Mouse (Mus musculus) liver, embryonic 14.5 days (tissue): ENCODE measurements around the gene Vmn1r60. TPM values are rescaled to one million over a fixed set of nuclear protein-coding genes. Genes with fewer than 3 reads are reported as not detected.
"Not testable (repeated sequence)": the region's sequence is repeated elsewhere in the genome, so short reads cannot be mapped to it uniquely, and the experiment has no call there.

Experiments used
- ATAC-seq: fragments of 200-750 bp; cut with Nextera tagmentation; 2 replicates; pipeline ENCODE4 v1.8.0; 2017; ENCODE audit warnings: moderate number of reproducible peaks, mild to moderate bottlenecking, moderate library complexity; ENCODE audit not compliant: insufficient read depth
- DNase-seq, 3 experiments: peaks; one replicate each; pipeline ENCODE4 v3.0.0-alpha.2; 2012 to 2013; ENCODE audit warnings: low read depth in 3 of 3, low spot score in 3 of 3
- H3K27ac ChIP-seq: fragments of 300-500 bp; sonication (generic); 2 replicates; pipeline ENCODE4 v1.5.1; 2014; ENCODE audit warnings: moderate library complexity, mild to moderate bottlenecking, control low read depth, inconsistent platforms
- H3K27me3 ChIP-seq: fragments of 300-500 bp; sonication (generic); 2 replicates; pipeline ENCODE4 v1.6.1; 2014; ENCODE audit warnings: mild to moderate bottlenecking, low read length, moderate library complexity; ENCODE audit not compliant: control insufficient read depth, insufficient read depth
- H3K36me3 ChIP-seq: fragments of 300-500 bp; sonication (generic); replicated peaks from 2 replicates; pipeline ENCODE4 v1.6.1; 2014; ENCODE audit warnings: low read depth; ENCODE audit not compliant: control insufficient read depth, insufficient read depth
- H3K4me1 ChIP-seq, 2 experiments: fragments of 200-500 bp in 1 of 2; fragments of 300-500 bp in 1 of 2; sonication (generic) in 1 of 2; replicated peaks; 2 replicates each; pipeline ENCODE4 v1.6.1; 2012 to 2014; ENCODE audit warnings: antibody characterized with exemption in 1 of 2, inconsistent platforms in 1 of 2, low read length in 1 of 2; ENCODE audit not compliant: control insufficient read depth in 2 of 2, insufficient read depth in 2 of 2
- H3K4me2 ChIP-seq: fragments of 300-500 bp; sonication (generic); 2 replicates; pipeline ENCODE4 v1.6.1; 2014; ENCODE audit warnings: low read depth, mild to moderate bottlenecking, control low read depth, moderate library complexity
- H3K4me3 ChIP-seq, 2 experiments: fragments of 200-500 bp in 1 of 2; fragments of 300-500 bp in 1 of 2; sonication (generic) in 1 of 2; 2 replicates each; pipeline ENCODE4 v1.5.1; 2012 to 2014; ENCODE audit warnings: low read depth in 2 of 2, low read length in 2 of 2, mild to moderate bottlenecking in 2 of 2, control low read depth in 1 of 2, inconsistent platforms in 1 of 2, moderate library complexity in 1 of 2; ENCODE audit not compliant: insufficient read depth in 1 of 2
- H3K9ac ChIP-seq: fragments of 300-500 bp; sonication (generic); replicated peaks from 2 replicates; pipeline ENCODE4 v1.6.1; 2014; ENCODE audit warnings: mild to moderate bottlenecking, control low read depth, moderate library complexity
- H3K9me3 ChIP-seq: fragments of 300-500 bp; sonication (generic); 2 replicates; pipeline ENCODE4 v1.6.1; 2016; ENCODE audit warnings: low read length, mixed read lengths; ENCODE audit not compliant: control insufficient read depth
- WGBS: fragments of 180-500 bp; shearing (Covaris S2); extraction: QIAGEN DNeasy Blood & Tissue Kit; methylation state at CpG from one replicate; pipeline ENCODE4 v1.1.7; 2014; ENCODE audit not compliant: insufficient replicate concordance; 5-methylcytosine and 5-hydroxymethylcytosine counted together
- polyA plus RNA-seq, 2 experiments: library from polyadenylated mRNA; depleted of rRNA in 1 of 2; stranded (reverse) in 1 of 2; unstranded in 1 of 2; fragments of >200 nt; fragmentation: Nextera tagmentation in 1 of 2; extraction: Ambion mirVana in 1 of 2; gene quantifications; 2 replicates each; pipeline versions ENCODE4 v1.2.1 to v1.2.3; 2012 to 2014

Gene Vmn1r60
- polyA plus RNA-seq (2012; rRNA removed) (not detected in 2 replicates), polyA plus RNA-seq (2014; fragmentation: Nextera tagmentation; extraction: Ambion mirVana) (not detected in 2 replicates)

DNA sequence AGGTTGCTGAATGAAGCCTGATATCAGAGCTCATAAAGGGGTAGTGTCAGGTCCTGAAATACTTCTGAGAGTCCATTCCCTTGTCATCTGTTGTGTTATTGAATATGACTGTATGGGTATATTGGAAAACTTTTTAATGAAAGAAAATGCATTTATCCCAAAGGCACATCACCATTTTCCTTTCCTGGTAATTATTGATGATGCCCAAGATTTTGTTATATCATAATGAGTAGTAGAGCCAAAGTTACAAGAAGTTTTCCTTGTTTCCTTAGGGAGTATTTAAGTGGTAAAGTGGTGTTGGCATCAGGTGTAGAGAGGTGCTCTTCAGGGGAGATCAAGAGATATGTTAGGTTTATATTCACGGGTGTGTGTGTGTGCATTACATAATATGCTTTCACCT, at the start of gene Vmn1r60:
Vmn1r60 (minus strand) TSS at position 101 of the 400 bp plus-strand sequence.
- H3K4me1 ChIP-seq, H3K9ac ChIP-seq, H3K36me3 ChIP-seq, H3K4me2 ChIP-seq, H3K4me3 ChIP-seq, H3K9me3 ChIP-seq, DNase-seq, H3K27me3 ChIP-seq, H3K27ac ChIP-seq, ATAC-seq: not testable (repeated sequence)
- 48% methylated on average over 1 of the region's 1 CpGs for WGBS

DNA sequence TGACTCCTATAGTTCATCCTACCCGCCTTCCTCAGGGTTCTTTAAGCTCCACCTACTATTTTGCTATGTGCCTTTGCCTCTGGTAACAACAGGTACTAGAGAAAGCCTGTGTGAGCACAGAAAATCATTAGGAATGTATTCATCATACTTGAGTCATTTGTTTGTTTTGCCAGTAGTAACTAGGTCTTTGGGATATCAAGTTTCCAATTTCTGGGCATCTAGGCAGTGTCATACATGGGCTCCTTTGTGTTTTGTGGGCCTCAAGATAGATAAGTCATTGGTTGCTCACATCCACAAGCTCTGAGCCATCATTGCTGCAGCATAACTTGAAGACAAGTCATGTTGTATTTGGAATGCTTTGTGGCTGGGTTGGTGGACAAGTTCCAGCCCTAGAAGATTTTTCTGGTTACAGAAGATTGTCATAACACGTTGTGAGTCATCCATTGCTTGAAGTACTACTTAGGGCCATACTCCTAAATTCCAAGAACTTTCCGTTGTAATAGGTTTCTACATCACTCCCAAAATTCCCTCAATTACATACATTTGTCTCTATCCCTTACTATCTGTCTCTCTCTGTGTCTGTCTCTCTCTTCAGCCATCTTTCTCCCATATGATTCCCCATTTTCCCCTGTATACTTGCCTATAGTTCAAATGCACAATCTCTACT, 6.2 kb downstream of the Vmn1r60 start:
- not testable (repeated sequence) for H3K4me2 ChIP-seq, H3K27me3 ChIP-seq, H3K27ac ChIP-seq, DNase-seq, H3K36me3 ChIP-seq, ATAC-seq, H3K9me3 ChIP-seq, H3K4me1 ChIP-seq, H3K9ac ChIP-seq, H3K4me3 ChIP-seq
- 35% methylated on average over 3 of the region's 3 CpGs for WGBS

DNA sequence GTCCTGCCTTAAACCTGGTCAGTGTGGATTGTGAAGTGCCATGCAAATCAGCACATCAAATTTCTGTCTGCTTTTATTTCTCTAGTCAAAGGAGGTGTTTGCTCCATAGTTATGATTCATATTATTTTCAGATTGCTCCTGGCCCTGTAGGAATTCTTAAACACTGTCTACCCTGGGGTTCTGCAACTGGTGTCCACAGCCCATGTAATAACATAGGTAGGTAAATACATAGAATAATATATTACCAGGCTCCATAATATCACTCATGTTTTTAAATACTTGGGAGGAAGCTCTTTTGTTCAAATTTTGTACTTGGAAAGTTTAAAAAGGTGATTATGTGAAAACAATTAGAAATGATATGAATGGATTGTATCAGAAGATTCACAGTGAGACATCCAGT, 53.3 kb downstream of the Vmn1r60 start, which contains the start of gene Vmn2r28:
Vmn2r28 (minus strand) TSS at position 101 of the 400 bp plus-strand sequence.
- not testable (repeated sequence) for H3K4me3 ChIP-seq, H3K9me3 ChIP-seq

More for the DNA sequence above, 53.3 kb downstream of the Vmn1r60 start, which contains the start of gene Vmn2r28:
- H3K4me2 ChIP-seq, H3K27me3 ChIP-seq, DNase-seq, ATAC-seq, H3K36me3 ChIP-seq, H3K27ac ChIP-seq, H3K9ac ChIP-seq, H3K4me1 ChIP-seq: not testable (repeated sequence)

Other genes starting within 250 kb of the Vmn1r60 start
- gene Gm5065, start 196.8 kb downstream of the Vmn1r60 start, polyA plus RNA-seq (2012; rRNA removed) = not detected in 2 replicates
- gene Gm5065, start 196.8 kb downstream of the Vmn1r60 start, polyA plus RNA-seq (2014; fragmentation: Nextera tagmentation; extraction: Ambion mirVana) = not detected in 2 replicates
- gene Nlrp2, start 196.3 kb downstream of the Vmn1r60 start, polyA plus RNA-seq (2012; rRNA removed) = not detected in 2 replicates
- gene Nlrp2, start 196.3 kb downstream of the Vmn1r60 start, polyA plus RNA-seq (2014; fragmentation: Nextera tagmentation; extraction: Ambion mirVana) = not detected in 2 replicates
- gene Vmn1r58, start 133.9 kb downstream of the Vmn1r60 start, polyA plus RNA-seq (2012; rRNA removed) = not detected in 2 replicates
- not detected in 2 replicates for gene Vmn1r58, start 133.9 kb downstream of the Vmn1r60 start, polyA plus RNA-seq (2014; fragmentation: Nextera tagmentation; extraction: Ambion mirVana)
- not detected in 2 replicates for gene Vmn1r59, start 90.5 kb downstream of the Vmn1r60 start, polyA plus RNA-seq (2012; rRNA removed)
- not detected in 2 replicates for gene Vmn1r59, start 90.5 kb downstream of the Vmn1r60 start, polyA plus RNA-seq (2014; fragmentation: Nextera tagmentation; extraction: Ambion mirVana)
- not detected in 2 replicates for gene Vmn2r28, start 53.4 kb downstream of the Vmn1r60 start, polyA plus RNA-seq (2012; rRNA removed)
- gene Vmn2r28, start 53.4 kb downstream of the Vmn1r60 start, polyA plus RNA-seq (2014; fragmentation: Nextera tagmentation; extraction: Ambion mirVana) = not detected in 2 replicates
- gene Vmn1r61, start 66.0 kb upstream of the Vmn1r60 start, polyA plus RNA-seq (2012; rRNA removed) = not detected in 2 replicates
- not detected in 2 replicates for gene Vmn1r61, start 66.0 kb upstream of the Vmn1r60 start, polyA plus RNA-seq (2014; fragmentation: Nextera tagmentation; extraction: Ambion mirVana)
- gene Vmn1r62, start 126.3 kb upstream of the Vmn1r60 start, polyA plus RNA-seq (2012; rRNA removed) = not detected in 2 replicates
- gene Vmn1r62, start 126.3 kb upstream of the Vmn1r60 start, polyA plus RNA-seq (2014; fragmentation: Nextera tagmentation; extraction: Ambion mirVana) = not detected in 2 replicates